Mouse (Mus musculus) gastrocnemius, postnatal 4 days (tissue): ENCODE measurements around the gene Rxfp4. TPM values are rescaled to one million over a fixed set of nuclear protein-coding genes. Genes with fewer than 3 reads are reported as not detected.
"Not testable (repeated sequence)": the region's sequence is repeated elsewhere in the genome, so short reads cannot be mapped to it uniquely, and the experiment has no call there.

Experiments used
- DNase-seq, 2 experiments: peaks; one replicate each; pipeline ENCODE4 v3.0.0; 2021 to 2022; ENCODE audit warnings: low spot score in 2 of 2, mixed read lengths in 2 of 2
- total RNA-seq, 2 experiments: library from RNA; stranded (reverse); gene quantifications; 2 replicates each; pipeline ENCODE4 v1.2.3; 2021

The Rxfp4 gene
- total RNA-seq, 2 experiments from 2014 or later, result not detected

GRCm38 (mm10) chr3:88615117-88615516 lies 37.8 kb downstream of the Rxfp4 start:
- DNase-seq, result no peak

GRCm38 (mm10) chr3:88614418-88614817 lies 38.5 kb downstream of the Rxfp4 start:
- no peak for DNase-seq

- DNase-seq, result no peak
Measured at GRCm38 (mm10) chr3:88609066-88609465, 43.9 kb downstream of the Rxfp4 start.

GRCm38 (mm10) chr3:88607758-88608138 lies 45.2 kb downstream of the Rxfp4 start:
- no peak for DNase-seq

- DNase-seq, result peak; percentile 81 to 87
Measured at GRCm38 (mm10) chr3:88607065-88607757, 45.7 kb downstream of the Rxfp4 start.

- not testable (repeated sequence) for DNase-seq
Measured at GRCm38 (mm10) chr3:88605666-88606065, 47.3 kb downstream of the Rxfp4 start, which contains the start of gene Arhgef2. Gene Arhgef2 (plus strand): TSS chr3:88605966.

GRCm38 (mm10) chr3:88604863-88605262 lies 48.1 kb downstream of the Rxfp4 start:
- no peak for DNase-seq

GRCm38 (mm10) chr3:88603714-88604161 lies 49.2 kb downstream of the Rxfp4 start:
- peak in 1 of 2 experiments; percentile 58 for DNase-seq

- DNase-seq, result no peak
Measured at GRCm38 (mm10) chr3:88602466-88602865, 50.5 kb downstream of the Rxfp4 start.

Other genes with a start within 250 kb of the Rxfp4 start
- gene Pmf1, start 242.8 kb downstream of the Rxfp4 start, total RNA-seq, result 10 to 100 TPM; 52.2 to 59.1 TPM
- gene Slc25a44, start 228.0 kb downstream of the Rxfp4 start, total RNA-seq, result 10 to 100 TPM; 12.1 to 13.3 TPM
- gene Sema4a, start 192.0 kb downstream of the Rxfp4 start, total RNA-seq, result 1 to 10 TPM; 3.0 to 4.4 TPM
- 100 to 1,000 TPM; 355 to 365 TPM for gene Lmna, start 143.2 kb downstream of the Rxfp4 start, total RNA-seq
- gene Mex3a, start 120.7 kb downstream of the Rxfp4 start, total RNA-seq, result 10 to 100 TPM; 12.9 to 13.1 TPM
- gene Rab25, start 104.8 kb downstream of the Rxfp4 start, total RNA-seq, result under 1 TPM; 0.57 to 0.91 TPM
- 10 to 100 TPM; 78.5 to 81.4 TPM for gene Lamtor2, start 100.1 kb downstream of the Rxfp4 start, total RNA-seq
- gene Ubqln4, start 99.4 kb downstream of the Rxfp4 start, total RNA-seq, result 10 to 100 TPM; 54.9 to 58.0 TPM
- gene Ssr2, start 77.3 kb downstream of the Rxfp4 start, total RNA-seq, result 100 to 1,000 TPM; 150 to 159 TPM
- 100 to 1,000 TPM; 161 to 166 TPM for gene Arhgef2, start 47.2 kb downstream of the Rxfp4 start, total RNA-seq
- gene Khdc4, start 32.7 kb upstream of the Rxfp4 start, total RNA-seq, result 10 to 100 TPM; 33.9 to 49.0 TPM
- 10 to 100 TPM; 32.1 to 33.2 TPM for gene Rit1, start 63.7 kb upstream of the Rxfp4 start, total RNA-seq
- gene Syt11, start 122.0 kb upstream of the Rxfp4 start, total RNA-seq, result 1 to 10 TPM; 5.5 to 6.2 TPM
- gene Gon4l, start 182.1 kb upstream of the Rxfp4 start, total RNA-seq, result 10 to 100 TPM; 24.6 to 27.5 TPM